Comparison of ENCODE assay signal across 26 mouse cellular contexts in genomic region chr8:127680205-127680604, GRCm38 (mm10).
"Had no signal": no experiment of that assay in that cellular context is flagged by ENCODE, and none has a peak within 500 bp of the region (broad histone marks: within the 10 kb centered on the region; RNA-seq: fewer than 3 reads in every experiment).

No protein-coding gene starts in this region.

- H3K27ac ChIP-seq: heart, embryonic 13.5 days; heart, embryonic 15.5 days; hindbrain, embryonic 13.5 days; hindbrain, embryonic 15.5 days; hindbrain, postnatal 0 days; kidney, embryonic 15.5 days; kidney, postnatal 0 days; left cerebral cortex, adult 2 months; limb, embryonic 10.5 days; limb, embryonic 12.5 days had no signal

- H3K27me3 ChIP-seq: heart, embryonic 13.5 days; heart, embryonic 15.5 days; hindbrain, embryonic 13.5 days; hindbrain, embryonic 15.5 days; kidney, embryonic 15.5 days; limb, embryonic 12.5 days had no signal

- H3K9me3 ChIP-seq: heart, embryonic 13.5 days; heart, embryonic 15.5 days; hindbrain, embryonic 13.5 days; hindbrain, embryonic 15.5 days; kidney, embryonic 15.5 days; limb, embryonic 10.5 days; limb, embryonic 12.5 days had no signal

- DNase-seq: gastrocnemius, postnatal 14 days; gastrocnemius, postnatal 36 days; heart, adult 18-20 months; heart, postnatal 14 days; heart, postnatal 36 days; kidney, adult 11 months; kidney, adult 2 months; kidney, adult 9 months; kidney, postnatal 14 days; kidney, postnatal 36 days; layer of hippocampus, adult 9-11 months; layer of hippocampus, postnatal 36 days; liver had no signal

- H3K9ac ChIP-seq: heart, embryonic 13.5 days; heart, embryonic 15.5 days; hindbrain, embryonic 13.5 days; hindbrain, embryonic 15.5 days; kidney, embryonic 15.5 days; limb, embryonic 12.5 days had no signal

- H3K4me1 ChIP-seq: heart, embryonic 13.5 days; heart, embryonic 15.5 days; hindbrain, embryonic 15.5 days; kidney, embryonic 15.5 days had no signal

- ATAC-seq: hindbrain, postnatal 0 days; intestine, embryonic 16.5 days had no signal

- H3K36me3 ChIP-seq: heart, embryonic 13.5 days; heart, embryonic 15.5 days; hindbrain, embryonic 13.5 days; hindbrain, embryonic 15.5 days; kidney, embryonic 15.5 days; limb, embryonic 10.5 days; limb, embryonic 12.5 days had no signal

- H3K4me2 ChIP-seq: heart, embryonic 11.5 days; heart, embryonic 13.5 days; heart, embryonic 15.5 days; hindbrain, embryonic 13.5 days; hindbrain, embryonic 15.5 days; kidney, embryonic 15.5 days; limb, embryonic 12.5 days; liver, embryonic 11.5 days had no signal

- H3K4me3 ChIP-seq: heart, embryonic 13.5 days; heart, embryonic 15.5 days; hindbrain, embryonic 13.5 days; hindbrain, embryonic 15.5 days; kidney, embryonic 15.5 days; left cerebral cortex, adult 2 months; limb, embryonic 10.5 days; limb, embryonic 12.5 days had no signal
